Mouse (Mus musculus) left cerebral cortex, adult 18-20 months (tissue): ENCODE measurements around the gene Myom1. TPM values are rescaled to one million over a fixed set of nuclear protein-coding genes. Genes with fewer than 3 reads are reported as not detected.

Source experiments
- total RNA-seq, 2 experiments: library from RNA; stranded (reverse); gene quantifications; 2 replicates each; pipeline ENCODE4 v1.2.3; 2021

Myom1 gene
- total RNA-seq, 2 experiments from 2014 or later = 1.6 to 2.3 TPM

Other genes with a start within 250 kb of the Myom1 start
- 1 to 10 TPM; 2.3 to 2.6 TPM for gene Tgif1, start 149.1 kb upstream of the Myom1 start, total RNA-seq
- 10 to 100 TPM; 35.3 to 37.9 TPM for gene Myl12a, start 245 bp downstream of the Myom1 start, total RNA-seq
- 10 to 100 TPM; 77.7 to 89.3 TPM for gene Lpin2, start 179.9 kb downstream of the Myom1 start, total RNA-seq